Mouse (Mus musculus): Measurements from ENCODE around the gene Col1a2.

DNA sequence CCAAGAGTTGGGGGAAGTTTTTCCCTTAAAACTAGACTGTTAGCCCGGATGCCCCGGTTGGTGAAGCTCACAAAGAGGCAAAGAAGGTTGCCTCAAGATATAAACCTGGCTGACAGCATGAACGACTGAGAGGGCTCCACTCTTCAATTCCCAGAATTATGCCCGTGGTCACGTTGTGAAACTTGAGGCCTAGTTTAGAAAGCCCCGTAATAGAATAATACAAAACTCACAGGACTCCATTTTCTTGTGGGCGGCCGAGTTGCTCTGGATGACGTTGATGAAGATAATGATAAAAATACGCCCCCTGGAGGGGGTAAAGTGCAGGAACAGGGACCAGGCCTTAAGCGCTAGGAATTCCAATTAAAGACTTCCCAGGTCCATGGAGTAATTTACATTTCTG, 1.5 kb downstream of the Col1a2 start:
- TF ChIP-seq CTCF (IDR thresholded peaks at IDR 0.05; ENCODE audit: insufficient read depth, low read depth, low read length) (no peak), POLR2A (IDR thresholded peaks at IDR 0.05; ENCODE audit: insufficient read depth, low read depth, low read length) (no peak)
